Mouse (Mus musculus): ENCODE measurements around the gene Pcgf6. TPM values are rescaled to one million over a fixed set of nuclear protein-coding genes. Genes with fewer than 3 reads are reported as not detected.

The Pcgf6 gene
- polyA plus RNA-seq (2016; fragmentation: Nextera tagmentation; extraction: Ambion mirVana) = 12.9 and 14.5 TPM in 2 replicates

- Histone ChIP-seq H3K9me3 (replicated peaks) (no peaks in the 10 kb centered on the region), H3K27ac (ENCODE audit: poor library complexity, severe bottlenecking) (peak within 1 kb of the TSS; percentile 87), H3K4me3 (peak within 1 kb of the TSS; percentile 87), H3K36me3 (peaks cover 16% of the 10 kb centered on the region), H3K9ac (peak within 1 kb of the TSS; percentile 85), H3K4me2 (peak within 1 kb of the TSS; percentile 82), H3K4me1 (replicated peaks) (peaks cover 11% of the 10 kb centered on the region), H3K27me3 (replicated peaks) (no peaks in the 10 kb centered on the region)
- under 1% methylated on average over 74 of the region's 75 CpGs for WGBS
- ATAC-seq (ENCODE audit: insufficient number of reproducible peaks, low FRiP score) = peak; percentile 82
These were observed at the start of gene Pcgf6 for GRCm38 (mm10) chr19:47050271-47051032. TSS of gene Pcgf6 (minus strand) at chr19:47050906.

GRCm38 (mm10) chr19:47090550-47091156 lies 39.9 kb upstream of the Pcgf6 start, which contains the start of the genes Usmg5 and Pdcd11:
TSS of gene Usmg5 (minus strand) at chr19:47090647.
TSS of gene Pdcd11 (plus strand) at chr19:47090768.
- Histone ChIP-seq H3K27ac (ENCODE audit: poor library complexity, severe bottlenecking) (peak within 1 kb of the TSS; percentile 90), H3K9ac (peak within 1 kb of the TSS; percentile 99), H3K4me2 (peak within 1 kb of the TSS; percentile 90), H3K4me1 (replicated peaks) (peaks cover 21% of the 10 kb centered on the region), H3K9me3 (replicated peaks) (no peaks in the 10 kb centered on the region), H3K4me3 (peak within 1 kb of the TSS; percentile 92), H3K36me3 (peaks cover 47% of the 10 kb centered on the region), H3K27me3 (replicated peaks) (no peaks in the 10 kb centered on the region)
- 0% methylated on average over 56 of the region's 56 CpGs for WGBS
- ATAC-seq (ENCODE audit: insufficient number of reproducible peaks, low FRiP score) = peak; percentile 99

GRCm38 (mm10) chr19:47089718-47090525 lies 39.2 kb upstream of the Pcgf6 start:
- peak overlapping the region; percentile 90 for H3K4me2 ChIP-seq
- peak overlapping the region; percentile 99 for H3K9ac ChIP-seq
- ATAC-seq (ENCODE audit: insufficient number of reproducible peaks, low FRiP score) = peak; percentile 56
- H3K9me3 ChIP-seq (replicated peaks) = no peaks in the 10 kb centered on the region
- H3K36me3 ChIP-seq = peaks cover 47% of the 10 kb centered on the region
- peak overlapping the region; percentile 90 for H3K27ac ChIP-seq (ENCODE audit: poor library complexity, severe bottlenecking)
- 1% methylated on average over 36 of the region's 36 CpGs for WGBS
- H3K4me1 ChIP-seq (replicated peaks) = peaks cover 21% of the 10 kb centered on the region
- peak overlapping the region; percentile 92 for H3K4me3 ChIP-seq
- H3K27me3 ChIP-seq (replicated peaks) = no peaks in the 10 kb centered on the region

GRCm38 (mm10) chr19:47088226-47088625 lies 37.5 kb upstream of the Pcgf6 start:
- Histone ChIP-seq H3K36me3 (peaks cover 50% of the 10 kb centered on the region), H3K27me3 (replicated peaks) (no peaks in the 10 kb centered on the region), H3K4me3 (0 out of 2 replicates have a peak overlapping the region, but pooled peaks have one; percentile 92), H3K9ac (no peak overlapping the region), H3K4me2 (peak overlapping the region; percentile 6; the same call in 1 of the 2 replicates), H3K9me3 (replicated peaks) (no peaks in the 10 kb centered on the region), H3K27ac (ENCODE audit: poor library complexity, severe bottlenecking) (no peak overlapping the region), H3K4me1 (replicated peaks) (peaks cover 21% of the 10 kb centered on the region)
- WGBS = 67% methylated on average over 3 of the region's 3 CpGs
- ATAC-seq (ENCODE audit: insufficient number of reproducible peaks, low FRiP score) = no peak

- Histone ChIP-seq H3K4me1 (replicated peaks) (peaks cover 13% of the 10 kb centered on the region), H3K27me3 (replicated peaks) (no peaks in the 10 kb centered on the region), H3K27ac (ENCODE audit: poor library complexity, severe bottlenecking) (peak overlapping the region; percentile 68), H3K9me3 (replicated peaks) (no peaks in the 10 kb centered on the region), H3K4me2 (peak overlapping the region; percentile 84), H3K36me3 (peaks cover 22% of the 10 kb centered on the region), H3K9ac (peak overlapping the region; percentile 92), H3K4me3 (peak overlapping the region; percentile 93)
- ATAC-seq (ENCODE audit: insufficient number of reproducible peaks, low FRiP score) = peak; percentile 94
- WGBS = under 1% methylated on average over 66 of the region's 72 CpGs
These were observed 17.4 kb upstream of the Pcgf6 start for GRCm38 (mm10) chr19:47067924-47068611.

GRCm38 (mm10) chr19:47067096-47067882 lies 16.6 kb upstream of the Pcgf6 start, which contains the start of gene Taf5:
TSS of gene Taf5 (plus strand) at chr19:47067746.
- H3K4me2 ChIP-seq = peak within 1 kb of the TSS; percentile 84
- H3K9ac ChIP-seq = peak within 1 kb of the TSS; percentile 92
- H3K27me3 ChIP-seq (replicated peaks) = no peaks in the 10 kb centered on the region
- no peaks in the 10 kb centered on the region for H3K9me3 ChIP-seq (replicated peaks)
- peak within 1 kb of the TSS; percentile 68 for H3K27ac ChIP-seq (ENCODE audit: poor library complexity, severe bottlenecking)
- H3K36me3 ChIP-seq = peaks cover 14% of the 10 kb centered on the region
- H3K4me1 ChIP-seq (replicated peaks) = peaks cover 13% of the 10 kb centered on the region
- 10% methylated on average over 49 of the region's 49 CpGs for WGBS
- peak within 1 kb of the TSS; percentile 93 for H3K4me3 ChIP-seq
- ATAC-seq (ENCODE audit: insufficient number of reproducible peaks, low FRiP score) = peak; percentile 81

- no peak overlapping the region for H3K4me2 ChIP-seq
- peaks cover 13% of the 10 kb centered on the region for H3K4me1 ChIP-seq (replicated peaks)
- H3K9me3 ChIP-seq (replicated peaks) = no peaks in the 10 kb centered on the region
- WGBS = 89% methylated on average over 3 of the region's 3 CpGs
- 0 out of 2 replicates have a peak, but pooled peaks cover 2% of the 10 kb centered on the region for H3K36me3 ChIP-seq
- H3K27me3 ChIP-seq (replicated peaks) = no peaks in the 10 kb centered on the region
- no peak for ATAC-seq (ENCODE audit: insufficient number of reproducible peaks, low FRiP score)
- no peak overlapping the region for H3K4me3 ChIP-seq
- no peak overlapping the region for H3K27ac ChIP-seq (ENCODE audit: poor library complexity, severe bottlenecking)
- H3K9ac ChIP-seq = no peak overlapping the region
These were observed 15.2 kb upstream of the Pcgf6 start for GRCm38 (mm10) chr19:47065860-47066259.

- H3K4me3 ChIP-seq = no peak overlapping the region
- H3K9me3 ChIP-seq (replicated peaks) = no peaks in the 10 kb centered on the region
- H3K27me3 ChIP-seq (replicated peaks) = no peaks in the 10 kb centered on the region
- 38% methylated on average over 1 of the region's 1 CpGs for WGBS
- no peaks in the 10 kb centered on the region for H3K4me1 ChIP-seq (replicated peaks)
- H3K36me3 ChIP-seq = no peaks in the 10 kb centered on the region
- H3K4me2 ChIP-seq = no peak overlapping the region
- H3K9ac ChIP-seq = no peak overlapping the region
- no peak for ATAC-seq (ENCODE audit: insufficient number of reproducible peaks, low FRiP score)
- no peak overlapping the region for H3K27ac ChIP-seq (ENCODE audit: poor library complexity, severe bottlenecking)
These were observed 7.0 kb upstream of the Pcgf6 start for GRCm38 (mm10) chr19:47057684-47058083.

- Histone ChIP-seq H3K4me3 (no peak overlapping the region), H3K4me1 (replicated peaks) (peaks cover 11% of the 10 kb centered on the region), H3K27ac (ENCODE audit: poor library complexity, severe bottlenecking) (no peak overlapping the region), H3K27me3 (replicated peaks) (no peaks in the 10 kb centered on the region), H3K4me2 (no peak overlapping the region), H3K36me3 (no peaks in the 10 kb centered on the region), H3K9me3 (replicated peaks) (no peaks in the 10 kb centered on the region), H3K9ac (no peak overlapping the region)
- ATAC-seq (ENCODE audit: insufficient number of reproducible peaks, low FRiP score) = no peak
- 83% methylated on average over 4 of the region's 4 CpGs for WGBS
These were observed 2.8 kb upstream of the Pcgf6 start for GRCm38 (mm10) chr19:47053471-47053870.

- no peaks in the 10 kb centered on the region for H3K27me3 ChIP-seq (replicated peaks)
- WGBS = 84% methylated on average over 4 of the region's 4 CpGs
- H3K27ac ChIP-seq (ENCODE audit: poor library complexity, severe bottlenecking) = no peak overlapping the region
These were observed 2.2 kb upstream of the Pcgf6 start for GRCm38 (mm10) chr19:47052927-47053326.

More at GRCm38 (mm10) chr19:47052927-47053326, 2.2 kb upstream of the Pcgf6 start:
- Histone ChIP-seq H3K4me1 (replicated peaks) (peaks cover 11% of the 10 kb centered on the region), H3K4me3 (no peak overlapping the region), H3K9me3 (replicated peaks) (no peaks in the 10 kb centered on the region), H3K4me2 (no peak overlapping the region), H3K36me3 (no peaks in the 10 kb centered on the region; the same call in 1 of the 2 replicates), H3K9ac (no peak overlapping the region)
- ATAC-seq (ENCODE audit: insufficient number of reproducible peaks, low FRiP score) = no peak

Data from heart, embryonic 12.5 days (tissue).